Comparison of ENCODE assay signal across 24 mouse cellular contexts in genomic region chr2:72555116-72555515, GRCm38 (mm10).
DNase-seq lines count a peak whose midpoint lies in the region; ATAC-seq and TF ChIP-seq lines count a peak whose summit lies in the region.
"Had no signal": no experiment of that assay in that cellular context is flagged by ENCODE, and none has a peak within 500 bp of the region (broad histone marks: within the 10 kb centered on the region; RNA-seq: fewer than 3 reads in every experiment).

No protein-coding gene starts in this region.

- WGBS in lung, postnatal 0 days, result 83% methylated on average over 4 of the region's 4 CpGs
- 84% methylated on average over 4 of the region's 4 CpGs for WGBS in neural tube, embryonic 15.5 days

- no peaks in the 10 kb centered on the region for H3K36me3 ChIP-seq in lung, postnatal 0 days (ENCODE audit: insufficient read depth, low read length)
- no peaks in the 10 kb centered on the region for H3K36me3 ChIP-seq in neural tube, embryonic 15.5 days
- H3K36me3 ChIP-seq: embryonic facial prominence, embryonic 15.5 days; heart, embryonic 13.5 days; hindbrain, embryonic 15.5 days; limb, embryonic 15.5 days; liver, embryonic 15.5 days; midbrain, embryonic 10.5 days had no signal

- H3K9me3 ChIP-seq in lung, postnatal 0 days (ENCODE audit: low read length), result no peaks in the 10 kb centered on the region
- no peaks in the 10 kb centered on the region for H3K9me3 ChIP-seq in neural tube, embryonic 15.5 days (replicated peaks)
- H3K9me3 ChIP-seq: embryonic facial prominence, embryonic 15.5 days; heart, embryonic 13.5 days; hindbrain, embryonic 15.5 days; limb, embryonic 15.5 days; liver, embryonic 15.5 days had no signal

- H3K4me3 ChIP-seq in lung, postnatal 0 days (ENCODE audit: low read depth, low read length), result no peak overlapping the region
- H3K4me3 ChIP-seq in neural tube, embryonic 15.5 days (replicated peaks), result no peak overlapping the region
- H3K4me3 ChIP-seq: embryonic facial prominence, embryonic 15.5 days; heart, embryonic 13.5 days; hindbrain, embryonic 15.5 days; limb, embryonic 15.5 days; liver, embryonic 15.5 days; midbrain, embryonic 10.5 days; myocyte had no signal

- H3K4me1 ChIP-seq in lung, postnatal 0 days (ENCODE audit: insufficient read depth, low read depth, low read length), result no peaks in the 10 kb centered on the region
- H3K4me1 ChIP-seq in neural tube, embryonic 15.5 days, result peaks cover 22% of the 10 kb centered on the region
- H3K4me1 ChIP-seq: liver, embryonic 15.5 days had no signal

- 0 out of 2 replicates have a peak overlapping the region, but pooled peaks have one; percentile 20 for H3K27ac ChIP-seq in lung, postnatal 0 days (ENCODE audit: low read length)
- H3K27ac ChIP-seq in neural tube, embryonic 15.5 days (replicated peaks), result no peak overlapping the region
- H3K27ac ChIP-seq: embryonic facial prominence, embryonic 15.5 days; heart, embryonic 13.5 days; hindbrain, embryonic 15.5 days; limb, embryonic 15.5 days; liver, embryonic 15.5 days; midbrain, embryonic 10.5 days had no signal

- no peak for TF ChIP-seq CTCF in lung, postnatal 0 days (IDR thresholded peaks at IDR 0.05)

- intact Hi-C loops in gastrocnemius, postnatal 14 days (cut with DNase I; ENCODE audit: low total_unique reads), result no loop called here

- peak; percentile 9 for DNase-seq in adrenal gland, postnatal 10 days
- DNase-seq in adrenal gland, adult 8-10 months, result no peak
- peak; percentile 40 for DNase-seq in gastrocnemius, postnatal 25 days
- no peak for DNase-seq in gastrocnemius, postnatal 14 days
- no peak for DNase-seq in lung, postnatal 0 days (ENCODE audit: low spot score)
- no peak for DNase-seq in lung, postnatal 25 days (ENCODE audit: low spot score)
- no peak for DNase-seq in cerebellum, postnatal 14 days
- DNase-seq: adrenal gland, postnatal 25 days; cerebellum, adult 9-10 months; kidney, adult 9 months; kidney, postnatal 14 days; left cerebral cortex, postnatal 4 days; right cerebral cortex, postnatal 14 days; spleen, adult 18-20 months had no signal

- ATAC-seq in lung, postnatal 0 days, result no peak; the same call in 1 of the 2 replicates
- ATAC-seq in neural tube, embryonic 15.5 days (ENCODE audit: low FRiP score), result peak; percentile 47; the same call in 1 of the 2 replicates
- ATAC-seq: activated CD4-positive, CD25-positive, alpha-beta regulatory T cell, adult 4 months; midbrain, embryonic 16.5 days had no signal

- no peaks in the 10 kb centered on the region for H3K27me3 ChIP-seq in lung, postnatal 0 days (replicated peaks; ENCODE audit: insufficient read depth, low read length)
- H3K27me3 ChIP-seq in neural tube, embryonic 15.5 days (replicated peaks), result no peaks in the 10 kb centered on the region
- H3K27me3 ChIP-seq: embryonic facial prominence, embryonic 15.5 days; heart, embryonic 13.5 days; hindbrain, embryonic 15.5 days; limb, embryonic 15.5 days; liver, embryonic 15.5 days had no signal

- H3K4me2 ChIP-seq in lung, postnatal 0 days (replicated peaks; ENCODE audit: low read depth, low read length), result no peak overlapping the region
- H3K4me2 ChIP-seq in neural tube, embryonic 15.5 days, result no peak overlapping the region
- H3K4me2 ChIP-seq: embryonic facial prominence, embryonic 15.5 days; heart, embryonic 13.5 days; hindbrain, embryonic 15.5 days; limb, embryonic 15.5 days; liver, embryonic 15.5 days had no signal

- H3K9ac ChIP-seq in lung, postnatal 0 days (replicated peaks; ENCODE audit: low read depth), result no peak overlapping the region
- H3K9ac ChIP-seq in neural tube, embryonic 15.5 days (replicated peaks), result no peak overlapping the region
- H3K9ac ChIP-seq: embryonic facial prominence, embryonic 15.5 days; heart, embryonic 13.5 days; hindbrain, embryonic 15.5 days; limb, embryonic 15.5 days; liver, embryonic 15.5 days had no signal

- TF ChIP-seq EP300 in lung, postnatal 0 days (IDR thresholded peaks at IDR 0.05), result no peak

Comparison
In these comparisons a context has a peak if more than half of its experiments do, and no peak if none do; other contexts are left out.
1. DNase-seq: peak in adrenal gland, postnatal 10 days (single experiment) and gastrocnemius, postnatal 25 days (single experiment); none in adrenal gland, adult 8-10 months (single experiment), gastrocnemius, postnatal 14 days (single experiment), lung, postnatal 0 days (single experiment), lung, postnatal 25 days (single experiment) and cerebellum, postnatal 14 days (0 of 2).